Mouse (Mus musculus) inflammation-experienced regulatory T-cells, adult 6 months (primary cell): ENCODE data around the gene Ppcs. TPM values are rescaled to one million over a fixed set of nuclear protein-coding genes. Genes with fewer than 3 reads are reported as not detected.

Experiments used
- ATAC-seq: one replicate; pipeline ENCODE4 v1.8.0; 2017
- polyA plus RNA-seq, 3 experiments: library from polyadenylated mRNA; unstranded; fragments of 100-300 nt; shearing (Covaris generic); gene quantifications; one replicate each; pipeline ENCODE4 v1.2.1; 2017

The Ppcs gene
- polyA plus RNA-seq, 3 experiments from 2014 or later, result 58.2 to 69.1 (median 59.0) TPM

GRCm38 (mm10) chr4:119417270-119417669 lies 5.0 kb downstream of the Ppcs start:
- ATAC-seq, result no peak

DNA sequence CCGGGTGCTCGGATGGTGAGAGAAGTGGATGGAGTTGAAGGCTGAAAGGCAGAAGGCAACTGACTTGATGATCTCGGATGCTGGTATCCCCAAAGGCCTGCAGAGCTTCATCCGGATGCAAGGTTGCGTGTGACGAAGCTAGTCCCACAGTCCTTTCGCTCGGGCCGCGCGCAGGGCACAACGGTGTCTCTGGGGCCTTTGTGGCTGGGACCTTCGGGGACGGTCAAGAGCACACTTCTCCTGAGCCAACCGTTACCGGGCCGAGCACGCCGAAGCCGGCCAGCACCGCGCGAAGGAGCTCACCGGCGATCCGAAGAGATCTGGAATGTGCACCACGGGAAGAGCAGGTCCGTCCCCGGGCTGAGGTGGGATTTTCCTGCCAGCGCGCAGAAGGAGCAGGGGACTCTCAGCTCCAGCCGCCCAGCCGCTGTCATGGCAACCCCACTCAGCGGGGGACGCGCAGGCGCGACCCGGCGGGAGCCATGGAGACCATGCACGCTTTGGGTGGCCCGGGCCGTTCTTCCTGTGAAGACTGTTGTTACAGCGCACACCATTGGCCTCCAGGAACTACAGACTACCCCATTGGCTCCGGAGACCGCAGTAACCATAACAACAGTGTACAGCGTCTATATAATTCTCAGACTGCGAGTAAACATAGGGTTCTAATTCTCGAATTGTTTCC lies 7.0 kb downstream of the Ppcs start, which contains the start of gene Ccdc30:
Ccdc30 (minus strand) TSS at position 450 of the 682 bp plus-strand sequence.
- ATAC-seq, result peak; percentile 100

DNA sequence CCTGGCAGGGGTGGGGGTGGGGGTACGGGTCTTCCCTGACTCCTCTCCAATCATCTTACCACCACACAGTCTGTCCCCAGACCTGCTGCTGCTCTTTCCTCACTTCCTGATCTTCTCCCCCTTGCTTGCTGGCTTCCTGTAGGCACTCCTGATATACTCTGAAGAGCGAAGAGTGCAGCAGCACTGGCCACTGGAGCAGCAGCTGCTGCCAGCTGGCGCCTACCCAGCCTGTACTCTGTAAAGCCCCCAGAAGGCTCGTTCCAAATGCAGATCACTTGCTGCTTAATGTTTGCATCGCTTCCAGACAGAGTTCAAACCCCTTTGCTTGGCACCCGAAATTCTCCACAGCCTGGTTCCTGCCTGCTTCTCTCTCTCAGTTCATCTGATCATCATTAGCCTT lies 9.4 kb downstream of the Ppcs start:
- no peak for ATAC-seq

DNA sequence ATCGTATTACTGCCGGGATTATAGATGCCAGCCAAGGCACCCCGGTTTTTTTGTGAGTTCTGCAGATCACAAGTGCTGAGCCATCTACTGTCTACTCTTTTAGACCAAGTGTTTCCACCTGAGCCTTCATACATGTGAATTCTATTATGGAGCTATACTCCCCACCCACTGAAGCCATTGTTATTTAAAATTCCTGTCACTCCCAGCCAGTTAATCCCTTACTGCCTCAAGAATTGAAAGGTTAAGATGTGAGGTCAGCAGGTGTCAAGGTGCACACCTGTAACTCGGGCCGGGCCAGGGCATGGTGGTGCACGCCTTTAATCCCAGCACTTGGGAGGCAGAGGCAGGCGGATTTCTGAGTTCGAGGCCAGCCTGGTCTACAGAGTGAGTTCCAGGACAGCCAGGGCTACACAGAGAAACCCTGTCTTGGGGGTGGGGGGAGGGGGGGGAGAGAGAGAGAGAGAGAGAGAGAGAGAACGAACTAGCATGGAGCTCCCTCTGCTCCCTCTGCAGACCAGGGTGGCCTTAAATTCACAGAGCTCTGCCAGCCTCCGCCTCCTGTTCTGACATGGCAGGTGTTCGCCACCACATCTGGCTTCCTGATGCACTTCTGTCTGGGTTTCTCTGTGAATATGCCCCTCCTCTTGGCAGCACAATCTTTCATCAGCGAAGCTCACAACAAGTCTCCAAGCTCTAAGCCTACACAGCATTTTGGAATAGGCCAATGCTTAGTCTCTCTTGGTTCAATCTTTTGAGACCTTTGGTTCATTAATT lies 10.2 kb downstream of the Ppcs start:
- no peak for ATAC-seq

- no peak for ATAC-seq
These were observed 18.8 kb downstream of the Ppcs start for GRCm38 (mm10) chr4:119403431-119403830.

GRCm38 (mm10) chr4:119400896-119401295 lies 21.3 kb downstream of the Ppcs start:
- no peak for ATAC-seq

GRCm38 (mm10) chr4:119398751-119399150 lies 23.5 kb downstream of the Ppcs start:
- no peak for ATAC-seq

GRCm38 (mm10) chr4:119390369-119390768 lies 31.9 kb downstream of the Ppcs start:
- ATAC-seq, result no peak

- ATAC-seq, result no peak
These were observed 33.0 kb downstream of the Ppcs start for GRCm38 (mm10) chr4:119389184-119389583.

DNA sequence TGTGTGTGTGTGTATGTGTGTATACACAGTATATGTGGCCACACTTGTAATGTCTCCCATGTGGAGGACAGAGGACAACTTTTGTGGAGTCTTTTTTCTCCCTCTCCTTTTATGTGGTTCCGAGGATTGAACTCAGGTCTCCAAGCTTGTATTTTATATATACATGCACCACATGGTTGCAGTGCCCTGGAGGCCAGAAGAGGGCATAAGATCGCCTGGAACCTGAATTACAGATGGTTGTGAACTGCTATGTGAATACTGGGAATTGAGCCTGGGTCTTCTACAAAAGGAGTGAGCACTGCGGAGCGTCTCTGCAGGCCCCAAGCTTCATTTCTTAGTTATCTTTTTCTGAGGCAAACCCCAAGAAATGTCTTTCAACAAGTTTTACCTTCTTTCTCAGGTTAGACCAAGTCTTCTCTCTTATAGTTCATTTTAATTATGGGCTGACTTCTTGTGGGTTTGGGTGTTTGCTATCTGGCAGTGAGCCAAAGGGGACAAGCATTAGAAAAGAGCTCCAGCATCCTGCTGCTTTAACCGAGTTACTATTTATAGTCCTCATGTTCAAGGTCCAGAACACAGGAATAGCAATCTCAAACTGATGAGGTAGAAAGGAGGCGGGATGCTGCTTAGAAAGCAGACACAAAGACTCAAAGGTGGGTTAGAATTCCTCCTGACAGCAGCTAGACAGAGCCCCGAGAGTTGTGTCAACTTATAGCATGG lies 40.6 kb downstream of the Ppcs start:
- no peak for ATAC-seq

DNA sequence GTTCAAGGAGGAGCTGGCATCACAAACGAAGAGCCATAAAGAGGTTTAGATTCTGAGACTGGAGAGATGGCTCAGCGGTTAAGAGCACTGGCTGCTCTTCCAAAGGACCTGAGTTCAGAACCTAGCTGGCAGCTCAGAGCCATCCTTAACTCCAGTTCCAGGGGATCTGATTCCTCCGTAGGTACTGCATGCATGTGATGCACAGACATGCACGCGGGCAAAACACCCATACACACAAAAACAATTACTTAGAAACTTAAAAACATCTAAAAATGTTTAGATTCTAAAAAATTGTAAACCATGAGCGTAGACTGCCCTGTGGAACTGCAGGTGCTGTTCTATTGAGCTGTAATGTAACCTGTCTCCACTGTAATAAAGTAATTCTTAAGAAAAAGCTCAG lies 52.8 kb downstream of the Ppcs start:
- ATAC-seq, result no peak

Other genes starting within 250 kb of the Ppcs start
- 1 to 10 TPM; 4.2 to 5.4 (median 4.4) TPM for gene Zfp691, start 248.2 kb downstream of the Ppcs start, polyA plus RNA-seq
- gene Ermap, start 232.4 kb downstream of the Ppcs start, polyA plus RNA-seq, result under 1 TPM; 0.10 to 0.82 (median 0.71) TPM
- 10 to 100 TPM; 56.5 to 71.6 (median 62.1) TPM for gene Svbp, start 227.1 kb downstream of the Ppcs start, polyA plus RNA-seq
- not detected for gene Tmem269, start 204.2 kb downstream of the Ppcs start, polyA plus RNA-seq
- gene AU022252, start 189.7 kb downstream of the Ppcs start, polyA plus RNA-seq, result 10 to 100 TPM in 1 of 3 experiments, 1 to 10 TPM in 2; 6.3 to 10.7 (median 7.9) TPM
- 1 to 10 TPM in 2 of 3 experiments, under 1 TPM in 1; 0.70 to 2.3 (median 1.7) TPM for gene P3h1, start 189.5 kb downstream of the Ppcs start, polyA plus RNA-seq
- not detected for gene Cldn19, start 167.0 kb downstream of the Ppcs start, polyA plus RNA-seq
- gene Ybx1, start 127.8 kb downstream of the Ppcs start, polyA plus RNA-seq, result 100 to 1,000 TPM; 161 to 195 (median 174) TPM
- gene Ppih, start 101.9 kb downstream of the Ppcs start, polyA plus RNA-seq, result 10 to 100 TPM; 38.0 to 65.4 (median 46.1) TPM
- gene Ccdc30, start 6.9 kb downstream of the Ppcs start, polyA plus RNA-seq, result 1 to 10 TPM in 2 of 3 experiments, under 1 TPM in 1; 0.53 to 3.8 (median 3.5) TPM
- not detected for gene Zmynd12, start 394 bp upstream of the Ppcs start, polyA plus RNA-seq
- under 1 TPM in 2 of 3 experiments, not detected in 1; 0.14 to 0.51 TPM for gene Rimkla, start 70.2 kb upstream of the Ppcs start, polyA plus RNA-seq
- gene Foxj3, start 114.6 kb upstream of the Ppcs start, polyA plus RNA-seq, result 10 to 100 TPM; 11.2 to 16.4 (median 12.4) TPM
- 1 to 10 TPM in 1 of 3 experiments, under 1 TPM in 2; 0.62 to 2.9 (median 0.87) TPM for gene Frg2f1, start 117.1 kb upstream of the Ppcs start, polyA plus RNA-seq
- gene Guca2a, start 215.3 kb upstream of the Ppcs start, polyA plus RNA-seq, result not detected
- gene Guca2b, start 236.5 kb upstream of the Ppcs start, polyA plus RNA-seq, result not detected